29 mouse cellular contexts compared by ENCODE assay signal in genomic region chr8:10785801-10786200, GRCm38 (mm10).
DNase-seq lines count a peak whose midpoint lies in the region; ATAC-seq and TF ChIP-seq lines count a peak whose summit lies in the region.
"Had no signal": no experiment of that assay in that cellular context is flagged by ENCODE, and none has a peak within 500 bp of the region (broad histone marks: within the 10 kb centered on the region; RNA-seq: fewer than 3 reads in every experiment).

No protein-coding gene starts in this region.

- H3K4me1 ChIP-seq in heart, embryonic 10.5 days, result no peaks in the 10 kb centered on the region
- H3K4me1 ChIP-seq in heart, adult 2 months (ENCODE audit: control insufficient read depth, insufficient read depth, low read length), result no peaks in the 10 kb centered on the region
- peaks cover 7% of the 10 kb centered on the region for H3K4me1 ChIP-seq in embryonic facial prominence, embryonic 14.5 days (ENCODE audit: control insufficient read depth, insufficient read depth, low read length)
- H3K4me1 ChIP-seq: embryonic facial prominence, embryonic 15.5 days; heart, embryonic 12.5 days; kidney, embryonic 15.5 days; liver, embryonic 12.5 days; stomach, embryonic 15.5 days had no signal

- H3K36me3 ChIP-seq in heart, embryonic 10.5 days, result no peaks in the 10 kb centered on the region
- H3K36me3 ChIP-seq in heart, adult 2 months (ENCODE audit: control insufficient read depth, insufficient read depth, low read length), result no peaks in the 10 kb centered on the region
- no peaks in the 10 kb centered on the region for H3K36me3 ChIP-seq in embryonic facial prominence, embryonic 14.5 days (ENCODE audit: control insufficient read depth, insufficient read depth, low read length)
- H3K36me3 ChIP-seq: embryonic facial prominence, embryonic 15.5 days; heart, embryonic 12.5 days; hindbrain, embryonic 15.5 days; kidney, embryonic 15.5 days; liver, embryonic 12.5 days; stomach, embryonic 15.5 days had no signal

- no peak overlapping the region for H3K9ac ChIP-seq in heart, adult 2 months (ENCODE audit: low read depth, low read length)
- H3K9ac ChIP-seq in embryonic facial prominence, embryonic 14.5 days (ENCODE audit: low read depth, low read length), result no peak overlapping the region
- H3K9ac ChIP-seq: embryonic facial prominence, embryonic 15.5 days; heart, embryonic 12.5 days; hindbrain, embryonic 15.5 days; kidney, embryonic 15.5 days; liver, embryonic 12.5 days; liver, postnatal 0 days; stomach, embryonic 15.5 days had no signal

- TF ChIP-seq CTCF in heart, adult 2 months (IDR thresholded peaks at IDR 0.05), result no peak

- 87% methylated on average over 4 of the region's 4 CpGs for whole genome bisulfite sequencing in heart, embryonic 10.5 days
- WGBS in heart, adult 2 months, result 64% methylated on average over 4 of the region's 4 CpGs
- 60% methylated on average over 4 of the region's 4 CpGs for whole genome bisulfite sequencing in embryonic facial prominence, embryonic 14.5 days

- peak; percentile 25 for DNase-seq in adrenal gland, adult 2 months
- no peak for DNase-seq in adrenal gland, postnatal 14 days
- peak; percentile 30 for DNase-seq in heart, embryonic 10.5 days (ENCODE audit: low spot score)
- no peak for DNase-seq in heart, adult 2 months
- peak; percentile 12 for DNase-seq in lung, postnatal 25 days (ENCODE audit: low spot score)
- no peak for DNase-seq in lung, postnatal 36 days
- DNase-seq in embryonic facial prominence, embryonic 14.5 days (ENCODE audit: low spot score), result peak; percentile 10
- DNase-seq: adrenal gland, postnatal 10 days; cerebellum, adult 11-12 months; cerebellum, adult 9-11 months; embryo, embryonic 11 days; gastrocnemius, postnatal 14 days; heart, postnatal 4 days; kidney, adult 11 months; kidney, postnatal 36 days; layer of hippocampus, postnatal 36 days; left cerebral cortex, postnatal 4 days; liver, postnatal 0 days; right cerebral cortex, postnatal 25 days had no signal

- H3K79me2 ChIP-seq in heart, adult 2 months (replicated peaks; ENCODE audit: control insufficient read depth, insufficient read depth, low read length), result no peaks in the 10 kb centered on the region

- no peak for TF ChIP-seq EP300 in heart, adult 2 months (IDR thresholded peaks at IDR 0.05; ENCODE audit: insufficient read depth, low read depth, low read length)

- no peak for TF ChIP-seq POLR2A in heart, adult 2 months (IDR thresholded peaks at IDR 0.05; ENCODE audit: insufficient read depth, low read depth, low read length)

- no peak for ATAC-seq in embryonic facial prominence, embryonic 14.5 days (ENCODE audit: low read depth)
- ATAC-seq: forebrain, embryonic 16.5 days; inflammation-experienced regulatory T-cells, adult 6 months; liver, embryonic 12.5 days; liver, postnatal 0 days had no signal

- intact Hi-C loops in heart, adult 2 months (cut with DNase I), result no loop called here

- no peaks in the 10 kb centered on the region for H3K9me3 ChIP-seq in heart, embryonic 10.5 days
- no peaks in the 10 kb centered on the region for H3K9me3 ChIP-seq in embryonic facial prominence, embryonic 14.5 days (ENCODE audit: control insufficient read depth, low read length)
- H3K9me3 ChIP-seq: embryonic facial prominence, embryonic 15.5 days; heart, embryonic 12.5 days; hindbrain, embryonic 15.5 days; kidney, embryonic 15.5 days; liver, embryonic 12.5 days; stomach, embryonic 15.5 days had no signal

- H3K27ac ChIP-seq in heart, embryonic 10.5 days, result no peak overlapping the region
- no peak overlapping the region for H3K27ac ChIP-seq in heart, adult 2 months
- no peak overlapping the region for H3K27ac ChIP-seq in embryonic facial prominence, embryonic 14.5 days (replicated peaks; ENCODE audit: low read depth, low read length)
- H3K27ac ChIP-seq: embryonic facial prominence, embryonic 15.5 days; hindbrain, embryonic 15.5 days; kidney, embryonic 15.5 days; liver, embryonic 12.5 days; stomach, embryonic 15.5 days had no signal

- no peak overlapping the region for H3K4me2 ChIP-seq in embryonic facial prominence, embryonic 14.5 days (ENCODE audit: low read depth, low read length)
- H3K4me2 ChIP-seq: embryonic facial prominence, embryonic 15.5 days; heart, embryonic 12.5 days; hindbrain, embryonic 15.5 days; kidney, embryonic 15.5 days; liver, embryonic 12.5 days; midbrain, embryonic 11.5 days; stomach, embryonic 15.5 days had no signal

- no peaks in the 10 kb centered on the region for H3K27me3 ChIP-seq in heart, embryonic 10.5 days (ENCODE audit: insufficient read depth, poor library complexity, severe bottlenecking)
- H3K27me3 ChIP-seq in heart, adult 2 months (ENCODE audit: control insufficient read depth, insufficient read depth, low read length), result no peaks in the 10 kb centered on the region
- no peaks in the 10 kb centered on the region for H3K27me3 ChIP-seq in embryonic facial prominence, embryonic 14.5 days (replicated peaks; ENCODE audit: control insufficient read depth, insufficient read depth, low read length)
- H3K27me3 ChIP-seq: CH12.LX; embryonic facial prominence, embryonic 15.5 days; hindbrain, embryonic 15.5 days; kidney, embryonic 15.5 days; liver, embryonic 12.5 days; stomach, embryonic 15.5 days had no signal

- H3K4me3 ChIP-seq in heart, embryonic 10.5 days, result no peak overlapping the region
- H3K4me3 ChIP-seq in heart, adult 2 months, result no peak overlapping the region
- H3K4me3 ChIP-seq in embryonic facial prominence, embryonic 14.5 days (ENCODE audit: low read depth, low read length), result no peak overlapping the region
- H3K4me3 ChIP-seq: embryonic facial prominence, embryonic 15.5 days; heart, embryonic 12.5 days; hindbrain, embryonic 15.5 days; kidney, embryonic 15.5 days; liver, embryonic 12.5 days; stomach, embryonic 15.5 days had no signal

Comparison
In these comparisons a context has a peak if more than half of its experiments do, and no peak if none do; other contexts are left out.
1. DNase-seq: peak in adrenal gland, adult 2 months (single experiment), heart, embryonic 10.5 days (single experiment), lung, postnatal 25 days (single experiment) and embryonic facial prominence, embryonic 14.5 days (single experiment); none in adrenal gland, postnatal 14 days (single experiment), heart, adult 2 months (0 of 2) and lung, postnatal 36 days (single experiment).